Mouse (Mus musculus): ENCODE results near the gene Plekhg6. TPM values are rescaled to one million over a fixed set of nuclear protein-coding genes. Genes with fewer than 3 reads are reported as not detected.

Plekhg6 gene
- polyA plus RNA-seq, 1 experiment from 2014 or later = 0.06 TPM

GRCm38 (mm10) chr6:125349575-125350230, 30.9 kb downstream of the Plekhg6 start:
- H3K27ac ChIP-seq (replicated peaks) = no peak overlapping the region
- peak overlapping the region; percentile 43 for H3K4me3 ChIP-seq
- H3K9ac ChIP-seq (replicated peaks) = peak overlapping the region; percentile 52
- H3K4me2 ChIP-seq (replicated peaks) = peak overlapping the region; percentile 54
- under 1% methylated on average over 27 of the region's 27 CpGs for WGBS
- peak; percentile 75 for ATAC-seq (replicated peaks)
- H3K27me3 ChIP-seq = no peaks in the 10 kb centered on the region
- no peaks in the 10 kb centered on the region for H3K9me3 ChIP-seq
- peaks cover 23% of the 10 kb centered on the region for H3K4me1 ChIP-seq
- no peaks in the 10 kb centered on the region for H3K36me3 ChIP-seq

- peak within 1 kb of the TSS; percentile 54 for H3K4me2 ChIP-seq (replicated peaks)
- H3K27me3 ChIP-seq = no peaks in the 10 kb centered on the region
- H3K27ac ChIP-seq (replicated peaks) = no peak within 1 kb of the TSS
- H3K4me3 ChIP-seq = peak within 1 kb of the TSS; percentile 43
- H3K9me3 ChIP-seq = no peaks in the 10 kb centered on the region
- H3K36me3 ChIP-seq = no peaks in the 10 kb centered on the region
- ATAC-seq (replicated peaks) = peak; percentile 36; the same call in 1 of the 2 replicates
- 6% methylated on average over 22 of the region's 22 CpGs for WGBS
- peaks cover 20% of the 10 kb centered on the region for H3K4me1 ChIP-seq
- H3K9ac ChIP-seq (replicated peaks) = peak within 1 kb of the TSS; percentile 52
Observed at GRCm38 (mm10) chr6:125348721-125349574, 31.6 kb downstream of the Plekhg6 start, which contains the start of gene Tnfrsf1a. Tnfrsf1a (plus strand) TSS chr6:125349362.

DNA sequence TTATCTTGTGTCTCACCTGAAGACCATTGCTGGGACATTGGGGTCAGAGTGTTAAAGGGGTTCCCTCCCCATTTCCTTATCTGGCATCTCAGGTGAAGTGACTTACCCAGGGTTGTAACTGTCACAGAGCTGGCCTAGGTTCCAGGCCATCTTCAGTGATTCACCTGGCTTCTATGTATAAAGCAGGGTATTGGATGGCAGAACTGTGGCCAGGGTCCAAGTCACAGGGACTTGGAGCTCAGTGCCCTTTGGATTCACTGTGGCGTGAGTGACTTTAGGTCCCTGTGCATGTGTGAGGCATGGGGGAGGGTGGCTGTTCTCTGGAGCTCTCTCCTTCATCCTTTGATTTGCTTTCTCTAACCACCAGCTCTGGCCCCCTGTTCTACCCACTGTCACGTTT, 34.6 kb downstream of the Plekhg6 start:
- H3K36me3 ChIP-seq = no peaks in the 10 kb centered on the region
- H3K27me3 ChIP-seq = no peaks in the 10 kb centered on the region
- H3K4me1 ChIP-seq = peaks cover 20% of the 10 kb centered on the region
- 54% methylated on average over 2 of the region's 2 CpGs for WGBS
- ATAC-seq (replicated peaks) = no peak
- no peaks in the 10 kb centered on the region for H3K9me3 ChIP-seq
- no peak overlapping the region for H3K9ac ChIP-seq (replicated peaks)
- no peak overlapping the region for H3K4me2 ChIP-seq (replicated peaks)
- H3K4me3 ChIP-seq = no peak overlapping the region
- no peak overlapping the region for H3K27ac ChIP-seq (replicated peaks)

DNA sequence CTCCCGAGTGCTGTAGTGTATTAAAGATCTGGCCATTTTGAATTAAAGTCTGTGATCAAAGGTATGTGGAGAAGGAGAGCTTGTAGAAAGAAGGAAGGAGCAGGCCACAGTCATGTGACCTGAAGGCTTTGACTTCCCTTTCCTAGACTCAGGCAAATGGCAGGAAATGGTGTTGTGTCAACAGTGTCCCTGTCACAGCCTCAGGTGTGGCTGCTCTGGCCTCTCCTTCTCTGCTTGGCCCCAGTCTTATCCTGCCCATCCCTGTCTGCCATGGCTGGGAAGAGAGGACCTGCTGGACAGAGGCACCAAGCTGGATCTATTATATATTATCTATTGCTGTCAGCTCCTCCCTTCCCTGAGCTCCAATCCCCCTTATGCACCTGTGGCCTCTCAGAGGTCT, 35.0 kb downstream of the Plekhg6 start:
- Histone ChIP-seq H3K4me1 (peaks cover 20% of the 10 kb centered on the region), H3K27me3 (no peaks in the 10 kb centered on the region), H3K9me3 (no peaks in the 10 kb centered on the region), H3K4me2 (replicated peaks) (no peak overlapping the region), H3K27ac (replicated peaks) (no peak overlapping the region), H3K4me3 (no peak overlapping the region), H3K9ac (replicated peaks) (no peak overlapping the region), H3K36me3 (no peaks in the 10 kb centered on the region)
- ATAC-seq (replicated peaks) = no peak
- 80% methylated on average over 1 of the region's 1 CpGs for WGBS

DNA sequence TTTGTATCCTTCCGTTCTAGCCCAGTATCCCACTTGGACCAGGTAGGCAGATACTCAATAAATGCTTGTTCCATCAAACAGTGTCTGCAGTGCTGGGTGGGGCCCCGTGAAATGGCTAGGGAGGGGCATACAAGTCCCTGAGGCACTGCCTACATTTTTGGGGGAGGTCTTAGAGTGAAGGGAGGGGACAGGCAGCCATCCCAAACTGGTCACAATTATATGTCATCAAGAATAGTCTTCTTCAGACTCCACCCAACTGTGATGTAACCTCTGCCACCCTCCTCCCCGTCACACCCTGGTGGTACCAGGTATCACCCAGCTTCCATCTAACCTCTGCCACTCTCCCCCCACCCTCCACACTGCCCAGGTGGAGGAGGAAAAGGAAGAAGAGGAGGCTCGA, 35.7 kb downstream of the Plekhg6 start:
- H3K36me3 ChIP-seq = no peaks in the 10 kb centered on the region
- no peak for ATAC-seq (replicated peaks)
- WGBS = 66% methylated on average over 4 of the region's 4 CpGs
- H3K4me2 ChIP-seq (replicated peaks) = no peak overlapping the region
- H3K27me3 ChIP-seq = no peaks in the 10 kb centered on the region
- H3K27ac ChIP-seq (replicated peaks) = no peak overlapping the region
- no peak overlapping the region for H3K4me3 ChIP-seq
- H3K9ac ChIP-seq (replicated peaks) = no peak overlapping the region
- H3K9me3 ChIP-seq = no peaks in the 10 kb centered on the region
- H3K4me1 ChIP-seq = peaks cover 13% of the 10 kb centered on the region

- Histone ChIP-seq H3K27ac (replicated peaks) (no peak overlapping the region), H3K27me3 (no peaks in the 10 kb centered on the region), H3K4me1 (peaks cover 5% of the 10 kb centered on the region), H3K9ac (replicated peaks) (no peak overlapping the region), H3K4me2 (replicated peaks) (no peak overlapping the region), H3K36me3 (no peaks in the 10 kb centered on the region), H3K9me3 (no peaks in the 10 kb centered on the region), H3K4me3 (no peak overlapping the region)
- 23% methylated on average over 8 of the region's 8 CpGs for WGBS
- no peak for ATAC-seq (replicated peaks)
Observed at GRCm38 (mm10) chr6:125344084-125344483, 36.5 kb downstream of the Plekhg6 start.

- no peak overlapping the region for H3K9ac ChIP-seq (replicated peaks)
- no peak overlapping the region for H3K27ac ChIP-seq (replicated peaks)
- no peaks in the 10 kb centered on the region for H3K9me3 ChIP-seq
- H3K4me1 ChIP-seq = no peaks in the 10 kb centered on the region
- no peaks in the 10 kb centered on the region for H3K36me3 ChIP-seq
- ATAC-seq (replicated peaks) = no peak
- WGBS = 63% methylated on average over 3 of the region's 3 CpGs
- H3K4me2 ChIP-seq (replicated peaks) = no peak overlapping the region
- no peak overlapping the region for H3K4me3 ChIP-seq
- H3K27me3 ChIP-seq = no peaks in the 10 kb centered on the region
Observed at GRCm38 (mm10) chr6:125342198-125342597, 38.4 kb downstream of the Plekhg6 start.

DNA sequence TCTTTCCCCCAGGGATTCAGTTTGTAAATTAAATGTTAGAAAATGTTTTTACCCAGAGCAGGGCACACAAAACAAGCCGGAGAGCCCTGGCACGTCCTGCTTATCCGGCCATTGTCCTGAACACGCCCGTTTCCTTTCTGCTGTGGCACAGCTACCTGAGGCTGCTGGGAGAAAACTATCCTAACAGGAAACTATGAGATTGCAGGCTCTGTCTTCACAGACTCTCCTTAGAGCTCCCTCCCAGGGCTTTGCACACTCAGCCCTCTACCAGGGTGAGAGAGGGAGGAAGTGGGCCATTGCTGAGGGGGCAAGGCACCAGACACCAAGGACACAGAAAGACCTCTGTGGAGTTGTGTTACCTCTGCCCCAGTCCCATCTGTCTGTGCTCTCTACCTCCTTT, 40.3 kb downstream of the Plekhg6 start:
- Histone ChIP-seq H3K9me3 (no peaks in the 10 kb centered on the region), H3K9ac (replicated peaks) (no peak overlapping the region), H3K27me3 (no peaks in the 10 kb centered on the region), H3K4me1 (no peaks in the 10 kb centered on the region), H3K36me3 (no peaks in the 10 kb centered on the region), H3K4me3 (no peak overlapping the region), H3K4me2 (replicated peaks) (no peak overlapping the region), H3K27ac (replicated peaks) (no peak overlapping the region)
- WGBS = 72% methylated on average over 5 of the region's 5 CpGs
- ATAC-seq (replicated peaks) = no peak

GRCm38 (mm10) chr6:125338791-125339660, 41.6 kb downstream of the Plekhg6 start:
- Histone ChIP-seq H3K27ac (replicated peaks) (no peak overlapping the region), H3K9me3 (no peaks in the 10 kb centered on the region), H3K4me1 (no peaks in the 10 kb centered on the region), H3K27me3 (no peaks in the 10 kb centered on the region), H3K4me3 (no peak overlapping the region), H3K4me2 (replicated peaks) (no peak overlapping the region), H3K9ac (replicated peaks) (no peak overlapping the region), H3K36me3 (no peaks in the 10 kb centered on the region)
- ATAC-seq (replicated peaks) = no peak
- 79% methylated on average over 9 of the region's 9 CpGs for WGBS

DNA sequence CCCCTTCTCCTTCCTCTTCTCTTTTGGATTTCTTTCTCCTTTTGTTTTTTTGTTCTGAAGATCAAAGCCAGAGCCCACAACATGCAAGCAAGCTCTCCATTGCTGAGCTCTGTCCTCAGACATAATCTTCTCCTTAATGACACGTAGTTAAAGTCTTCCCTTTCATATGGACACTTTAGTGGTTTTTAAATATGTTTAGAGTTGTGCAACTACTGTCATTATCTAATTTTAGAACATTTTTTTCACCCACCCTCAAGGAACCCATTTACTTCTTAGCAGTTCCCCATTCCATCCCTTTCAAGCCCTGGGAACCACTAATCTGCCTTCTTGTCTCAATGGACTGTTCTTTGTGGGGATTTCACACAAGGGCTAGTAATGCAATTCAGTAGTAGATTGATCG, 46.2 kb downstream of the Plekhg6 start:
- Histone ChIP-seq H3K27ac (replicated peaks) (no peak overlapping the region), H3K9me3 (no peaks in the 10 kb centered on the region), H3K4me1 (peaks cover 8% of the 10 kb centered on the region; the same call in 1 of the 2 replicates), H3K4me3 (no peak overlapping the region), H3K27me3 (no peaks in the 10 kb centered on the region), H3K9ac (replicated peaks) (no peak overlapping the region), H3K4me2 (replicated peaks) (no peak overlapping the region), H3K36me3 (no peaks in the 10 kb centered on the region)
- no peak for ATAC-seq (replicated peaks)
- 41% methylated on average over 2 of the region's 2 CpGs for WGBS

GRCm38 (mm10) chr6:125333112-125333899, 47.3 kb downstream of the Plekhg6 start:
- WGBS = 80% methylated on average over 14 of the region's 14 CpGs
- Histone ChIP-seq H3K9me3 (no peaks in the 10 kb centered on the region), H3K4me1 (peaks cover 8% of the 10 kb centered on the region; the same call in 1 of the 2 replicates), H3K9ac (replicated peaks) (no peak overlapping the region), H3K27me3 (no peaks in the 10 kb centered on the region), H3K27ac (replicated peaks) (no peak overlapping the region), H3K4me2 (replicated peaks) (no peak overlapping the region), H3K36me3 (no peaks in the 10 kb centered on the region), H3K4me3 (no peak overlapping the region)
- no peak for ATAC-seq (replicated peaks)
